Mouse (Mus musculus) ES-E14 (cell line): ENCODE data around the gene Mgat3.

ENCODE experiments used
- HCFC1 ChIP-seq: IDR thresholded peaks from 2 replicates; pipeline ENCODE4 v1.6.1; 2012; ENCODE audit warnings: low read length, inconsistent platforms, borderline replicate concordance; ENCODE audit not compliant: insufficient read depth
- ZC3H11A ChIP-seq: IDR thresholded peaks from 2 replicates; pipeline ENCODE4 v1.6.1; 2012; ENCODE audit warnings: low read depth, mild to moderate bottlenecking, inconsistent platforms, low read length, borderline replicate concordance
- ZNF384 ChIP-seq: IDR thresholded peaks from 2 replicates; pipeline ENCODE4 v1.6.1; 2012; ENCODE audit warnings: low read depth, low read length, inconsistent platforms

- no peak for TF ChIP-seq ZC3H11A
- no peak for TF ChIP-seq HCFC1
- no peak for TF ChIP-seq ZNF384
Measured at GRCm38 (mm10) chr15:80175316-80175715, 1.8 kb downstream of the Mgat3 start.
